Mouse (Mus musculus): ENCODE measurements around the gene Cxcl1. TPM values are rescaled to one million over a fixed set of nuclear protein-coding genes. Genes with fewer than 3 reads are reported as not detected.

Gene Cxcl1
- polyA plus RNA-seq, 2 experiments, result 2.5 to 5.9 TPM

DNA sequence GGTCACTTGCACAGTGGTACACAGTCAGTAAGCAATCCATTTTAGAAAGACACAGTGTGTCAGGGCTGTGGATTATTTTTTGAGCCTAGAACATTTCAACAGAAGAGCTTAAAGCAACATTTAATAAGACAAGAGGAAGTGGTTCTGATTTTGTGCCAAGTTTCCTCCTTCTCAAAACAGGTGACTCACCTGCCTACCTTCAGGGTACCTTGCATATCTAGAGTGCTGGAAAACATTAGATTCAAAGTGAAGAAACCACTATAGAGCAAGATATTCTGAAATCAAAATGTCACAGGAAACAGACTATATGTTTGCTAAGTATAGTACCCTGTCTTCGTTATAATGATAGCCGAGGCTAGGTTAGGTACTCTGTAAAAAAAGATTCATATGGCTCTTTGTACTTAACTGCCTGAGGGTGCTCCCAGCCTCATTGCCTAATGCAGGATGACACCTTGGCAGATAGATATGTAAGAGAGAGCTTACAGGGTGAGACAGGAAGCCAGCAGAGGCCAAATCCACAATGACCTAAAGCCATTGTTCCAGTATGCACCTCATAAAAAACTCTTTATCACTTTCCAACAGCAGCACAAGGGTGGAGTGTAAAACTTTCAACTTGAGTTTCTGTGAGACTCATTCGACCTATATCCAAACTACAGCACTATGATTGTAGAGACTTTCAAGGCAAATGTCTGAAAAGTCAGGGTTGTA is 11.6 kb upstream of the Cxcl1 start:
- Histone ChIP-seq H3K9ac (replicated peaks) (no peak overlapping the region), H3K4me1 (replicated peaks; ENCODE audit: control insufficient read depth in 2 of 2, insufficient read depth in 2 of 2, low read length in 1 of 2) (peaks cover 0 to 2% of the 10 kb centered on the region in 2 experiments; a peak in 2 of 4 replicates), H3K27me3 (ENCODE audit: control insufficient read depth, insufficient read depth, low read length) (no peaks in the 10 kb centered on the region), H3K4me2 (ENCODE audit: low read depth) (no peak overlapping the region), H3K9me3 (ENCODE audit: control insufficient read depth, low read length) (no peaks in the 10 kb centered on the region), H3K27ac (no peak overlapping the region), H3K36me3 (replicated peaks; ENCODE audit: control insufficient read depth, insufficient read depth, low read depth) (no peaks in the 10 kb centered on the region), H3K4me3 (ENCODE audit: insufficient read depth in 1 of 2, low read depth in 2 of 2, low read length in 2 of 2) (no peak overlapping the region)
- DNase-seq (ENCODE audit: low read depth in 3 of 3, low spot score in 3 of 3) (no peak), ATAC-seq (ENCODE audit: insufficient read depth) (no peak)
- TF ChIP-seq EP300 (IDR thresholded peaks at IDR 0.05; ENCODE audit: low read depth), result no peak
- TF ChIP-seq CTCF (IDR thresholded peaks at IDR 0.05; ENCODE audit: low read depth), result no peak
- WGBS (ENCODE audit: insufficient replicate concordance), result 39% methylated on average over 3 of the region's 3 CpGs

DNA sequence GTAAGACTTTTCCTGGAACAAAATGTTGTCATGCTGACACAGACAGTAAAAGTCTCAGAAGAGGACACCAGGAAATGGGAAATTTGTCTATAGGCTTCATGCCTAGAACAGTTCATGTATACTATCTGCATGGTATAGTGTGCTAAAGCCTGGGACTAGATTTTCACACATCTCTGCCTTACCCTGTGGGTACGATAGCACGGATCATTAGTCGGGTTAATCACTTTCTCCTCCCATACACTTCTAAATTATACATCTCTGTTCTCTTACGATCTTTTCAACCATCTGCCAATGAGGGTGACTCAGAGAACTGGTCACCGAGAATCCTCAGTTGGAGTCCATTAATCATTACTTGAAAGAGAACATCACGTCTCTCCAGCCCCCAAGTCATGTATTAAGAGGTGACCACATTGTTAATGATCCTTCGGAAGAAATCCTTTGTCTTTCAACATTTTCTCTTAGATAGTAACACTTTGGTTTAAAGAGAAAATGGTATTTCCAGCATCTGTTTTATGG is 10.6 kb upstream of the Cxcl1 start:
- Histone ChIP-seq H3K9ac (replicated peaks) (no peak overlapping the region), H3K27ac (no peak overlapping the region), H3K36me3 (replicated peaks; ENCODE audit: control insufficient read depth, insufficient read depth, low read depth) (no peaks in the 10 kb centered on the region), H3K4me1 (replicated peaks; ENCODE audit: control insufficient read depth in 2 of 2, insufficient read depth in 2 of 2, low read length in 1 of 2) (peaks cover 0 to 2% of the 10 kb centered on the region in 2 experiments; a peak in 2 of 4 replicates), H3K4me3 (ENCODE audit: insufficient read depth in 1 of 2, low read depth in 2 of 2, low read length in 2 of 2) (no peak overlapping the region), H3K4me2 (ENCODE audit: low read depth) (no peak overlapping the region), H3K27me3 (ENCODE audit: control insufficient read depth, insufficient read depth, low read length) (no peaks in the 10 kb centered on the region), H3K9me3 (ENCODE audit: control insufficient read depth, low read length) (no peaks in the 10 kb centered on the region)
- TF ChIP-seq CTCF (IDR thresholded peaks at IDR 0.05; ENCODE audit: low read depth) (no peak), EP300 (IDR thresholded peaks at IDR 0.05; ENCODE audit: low read depth) (no peak)
- no peak for DNase-seq (ENCODE audit: low read depth in 3 of 3, low spot score in 3 of 3)
- WGBS (ENCODE audit: insufficient replicate concordance), result 67% methylated on average over 7 of the region's 7 CpGs
- no peak for ATAC-seq (ENCODE audit: insufficient read depth)

DNA sequence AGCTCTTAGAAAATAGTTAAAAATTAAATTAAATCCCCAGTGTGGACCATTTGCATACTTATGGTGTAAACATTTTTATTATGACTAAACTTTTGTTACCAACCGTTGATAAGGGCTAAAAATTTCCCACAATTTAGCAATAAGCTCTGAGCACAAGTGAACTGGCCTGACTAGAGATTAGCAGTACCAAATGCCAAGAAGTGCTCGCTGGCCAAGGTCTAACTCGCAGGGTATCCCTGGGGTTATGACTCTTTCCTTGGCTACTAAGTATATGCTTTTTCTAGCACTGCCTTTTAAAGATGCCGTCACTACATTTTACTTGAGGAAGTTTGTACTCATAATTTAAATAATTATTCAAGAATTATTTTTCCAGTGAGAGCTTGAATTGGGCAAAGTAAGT is 10.0 kb upstream of the Cxcl1 start:
- no peaks in the 10 kb centered on the region for H3K9me3 ChIP-seq (ENCODE audit: control insufficient read depth, low read length)
- peaks cover 0 to 2% of the 10 kb centered on the region in 2 experiments; a peak in 2 of 4 replicates for H3K4me1 ChIP-seq (replicated peaks; ENCODE audit: control insufficient read depth in 2 of 2, insufficient read depth in 2 of 2, low read length in 1 of 2)
- no peak overlapping the region for H3K27ac ChIP-seq
- WGBS (ENCODE audit: insufficient replicate concordance), result 70% methylated on average over 4 of the region's 4 CpGs
- TF ChIP-seq EP300 (IDR thresholded peaks at IDR 0.05; ENCODE audit: low read depth) (no peak), CTCF (IDR thresholded peaks at IDR 0.05; ENCODE audit: low read depth) (no peak)
- H3K4me2 ChIP-seq (ENCODE audit: low read depth), result no peak overlapping the region
- no peak overlapping the region for H3K4me3 ChIP-seq (ENCODE audit: insufficient read depth in 1 of 2, low read depth in 2 of 2, low read length in 2 of 2)
- no peak overlapping the region for H3K9ac ChIP-seq (replicated peaks)
- DNase-seq (ENCODE audit: low read depth in 3 of 3, low spot score in 3 of 3), result no peak
- no peaks in the 10 kb centered on the region for H3K36me3 ChIP-seq (replicated peaks; ENCODE audit: control insufficient read depth, insufficient read depth, low read depth)
- H3K27me3 ChIP-seq (ENCODE audit: control insufficient read depth, insufficient read depth, low read length), result no peaks in the 10 kb centered on the region
- ATAC-seq (ENCODE audit: insufficient read depth), result no peak

DNA sequence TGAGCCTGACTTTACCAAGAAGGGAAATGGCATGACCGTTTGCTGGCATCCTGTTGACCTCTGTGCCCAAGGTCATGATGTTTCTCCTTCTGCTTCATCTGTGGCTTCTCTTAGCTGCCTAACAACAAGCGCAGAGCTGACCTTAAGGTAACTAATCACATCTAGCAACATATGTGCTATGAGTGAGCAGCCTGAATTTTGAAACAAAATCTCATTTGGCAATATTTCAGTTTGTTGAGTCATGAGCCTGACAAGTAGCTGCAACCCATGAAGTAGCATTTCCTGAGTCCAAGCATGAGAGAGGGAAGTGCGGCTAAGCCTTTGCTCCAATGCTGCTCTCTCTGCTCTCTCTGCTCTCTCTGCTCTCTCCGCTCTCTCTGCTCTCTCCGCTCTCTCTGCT is 9.4 kb upstream of the Cxcl1 start:
- no peaks in the 10 kb centered on the region for H3K27me3 ChIP-seq (ENCODE audit: control insufficient read depth, insufficient read depth, low read length)
- WGBS (ENCODE audit: insufficient replicate concordance), result 69% methylated on average over 5 of the region's 5 CpGs
- ATAC-seq (ENCODE audit: insufficient read depth), result no peak
- peaks cover 0 to under 1% of the 10 kb centered on the region in 2 experiments; a peak in 2 of 4 replicates for H3K4me1 ChIP-seq (replicated peaks; ENCODE audit: control insufficient read depth in 2 of 2, insufficient read depth in 2 of 2, low read length in 1 of 2)
- no peak for TF ChIP-seq CTCF (IDR thresholded peaks at IDR 0.05; ENCODE audit: low read depth)
- no peak for TF ChIP-seq EP300 (IDR thresholded peaks at IDR 0.05; ENCODE audit: low read depth)
- no peak for DNase-seq (ENCODE audit: low read depth in 3 of 3, low spot score in 3 of 3)
- H3K27ac ChIP-seq, result no peak overlapping the region
- H3K4me3 ChIP-seq (ENCODE audit: insufficient read depth in 1 of 2, low read depth in 2 of 2, low read length in 2 of 2), result no peak overlapping the region
- H3K4me2 ChIP-seq (ENCODE audit: low read depth), result no peak overlapping the region
- H3K9me3 ChIP-seq (ENCODE audit: control insufficient read depth, low read length), result no peaks in the 10 kb centered on the region
- H3K9ac ChIP-seq (replicated peaks), result no peak overlapping the region
- no peaks in the 10 kb centered on the region for H3K36me3 ChIP-seq (replicated peaks; ENCODE audit: control insufficient read depth, insufficient read depth, low read depth)

DNA sequence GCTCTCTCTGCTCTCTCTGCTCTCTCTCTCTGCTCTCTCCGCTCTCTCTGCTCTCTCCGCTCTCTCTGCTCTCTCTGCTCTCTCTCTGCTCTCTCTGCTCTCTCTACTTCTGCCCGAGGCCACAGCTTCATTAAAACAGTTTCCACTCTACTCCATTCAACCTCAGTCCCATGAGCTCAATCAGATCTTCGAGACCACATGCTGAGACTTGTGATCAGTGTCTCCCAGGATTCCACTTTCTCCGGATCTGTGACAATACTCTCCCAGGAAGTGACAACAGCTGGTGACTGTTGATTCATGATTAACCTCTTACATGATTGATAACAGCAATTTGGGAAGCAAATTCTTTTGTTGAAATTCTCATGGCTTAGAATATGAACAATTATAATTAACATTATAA is 8.9 kb upstream of the Cxcl1 start:
- ATAC-seq (ENCODE audit: insufficient read depth), result no peak
- Histone ChIP-seq H3K4me1 (replicated peaks; ENCODE audit: control insufficient read depth in 2 of 2, insufficient read depth in 2 of 2, low read length in 1 of 2) (no peaks in the 10 kb centered on the region; a peak in 2 of 4 replicates), H3K9me3 (ENCODE audit: control insufficient read depth, low read length) (no peaks in the 10 kb centered on the region), H3K9ac (replicated peaks) (no peak overlapping the region), H3K36me3 (replicated peaks; ENCODE audit: control insufficient read depth, insufficient read depth, low read depth) (no peaks in the 10 kb centered on the region), H3K4me3 (ENCODE audit: insufficient read depth in 1 of 2, low read depth in 2 of 2, low read length in 2 of 2) (no peak overlapping the region), H3K27ac (no peak overlapping the region), H3K27me3 (ENCODE audit: control insufficient read depth, insufficient read depth, low read length) (no peaks in the 10 kb centered on the region), H3K4me2 (ENCODE audit: low read depth) (no peak overlapping the region)
- no peak for DNase-seq (ENCODE audit: low read depth in 3 of 3, low spot score in 3 of 3)
- 62% methylated on average over 5 of the region's 5 CpGs for WGBS (ENCODE audit: insufficient replicate concordance)
- TF ChIP-seq EP300 (IDR thresholded peaks at IDR 0.05; ENCODE audit: low read depth) (no peak), CTCF (IDR thresholded peaks at IDR 0.05; ENCODE audit: low read depth) (no peak)

All from liver, embryonic 14.5 days (tissue).